Mouse (Mus musculus) limb, embryonic 15.5 days (tissue): ENCODE results near the gene Mms22l. TPM values are rescaled to one million over a fixed set of nuclear protein-coding genes. Genes with fewer than 3 reads are reported as not detected.
"Not testable (repeated sequence)": the region's sequence is repeated elsewhere in the genome, so short reads cannot be mapped to it uniquely, and the experiment has no call there.

ENCODE experiments used
- ATAC-seq: fragments of 200-750 bp; cut with Nextera tagmentation; 2 replicates; pipeline ENCODE4 v1.8.0; 2017; ENCODE audit warnings: low read depth, moderate TSS enrichment; ENCODE audit not compliant: insufficient number of reproducible peaks, low FRiP score, low TSS enrichment
- H3K27ac ChIP-seq: fragments of 300-500 bp; sonication (generic); 2 replicates; pipeline ENCODE4 v1.5.1; 2015; ENCODE audit warnings: moderate library complexity, mild to moderate bottlenecking, inconsistent platforms
- H3K27me3 ChIP-seq: fragments of 300-500 bp; sonication (generic); 2 replicates; pipeline ENCODE4 v1.6.1; 2015; ENCODE audit warnings: inconsistent platforms
- H3K36me3 ChIP-seq: fragments of 300-500 bp; sonication (generic); 2 replicates; pipeline ENCODE4 v1.6.1; 2015; ENCODE audit warnings: inconsistent platforms
- H3K4me1 ChIP-seq: fragments of 300-500 bp; sonication (generic); 2 replicates; pipeline ENCODE4 v1.6.1; 2015; ENCODE audit warnings: inconsistent platforms
- H3K4me2 ChIP-seq: fragments of 300-500 bp; sonication (generic); 2 replicates; pipeline ENCODE4 v1.6.1; 2015; ENCODE audit warnings: mild to moderate bottlenecking, inconsistent platforms
- H3K4me3 ChIP-seq: fragments of 300-500 bp; sonication (generic); 2 replicates; pipeline ENCODE4 v1.5.1; 2015; ENCODE audit warnings: mild to moderate bottlenecking, inconsistent platforms
- H3K9ac ChIP-seq: fragments of 300-500 bp; sonication (generic); 2 replicates; pipeline ENCODE4 v1.6.1; 2015; ENCODE audit warnings: inconsistent platforms
- H3K9me3 ChIP-seq: fragments of 300-500 bp; sonication (generic); 2 replicates; pipeline ENCODE4 v1.6.1; 2016; ENCODE audit warnings: inconsistent platforms
- WGBS: fragments of 180-500 bp; shearing (Covaris S2); methylation state at CpG from one replicate; pipeline ENCODE4 v1.1.7; 2015; 5-methylcytosine and 5-hydroxymethylcytosine counted together
- polyA plus RNA-seq: library from polyadenylated mRNA; unstranded; fragments of >200 nt; fragmentation: Nextera tagmentation; extraction: Ambion mirVana; gene quantifications from 2 replicates; pipeline ENCODE4 v1.2.1, GENCODE M21; 2015

Mms22l gene
- polyA plus RNA-seq, 1 experiment from 2014 or later, result 22.3 TPM

- Histone ChIP-seq H3K27ac (peak overlapping the region; percentile 43; the same call in 1 of the 2 replicates), H3K9ac (no peak overlapping the region), H3K27me3 (no peaks in the 10 kb centered on the region), H3K9me3 (no peaks in the 10 kb centered on the region), H3K4me1 (peaks cover 2% of the 10 kb centered on the region; the same call in 1 of the 2 replicates), H3K36me3 (no peaks in the 10 kb centered on the region), H3K4me2 (no peak overlapping the region), H3K4me3 (no peak overlapping the region)
- 46% methylated on average over 9 of the region's 9 CpGs for WGBS
- ATAC-seq, result no peak
These were observed 125.4 kb downstream of the Mms22l start for GRCm38 (mm10) chr4:24621422-24622187.

DNA sequence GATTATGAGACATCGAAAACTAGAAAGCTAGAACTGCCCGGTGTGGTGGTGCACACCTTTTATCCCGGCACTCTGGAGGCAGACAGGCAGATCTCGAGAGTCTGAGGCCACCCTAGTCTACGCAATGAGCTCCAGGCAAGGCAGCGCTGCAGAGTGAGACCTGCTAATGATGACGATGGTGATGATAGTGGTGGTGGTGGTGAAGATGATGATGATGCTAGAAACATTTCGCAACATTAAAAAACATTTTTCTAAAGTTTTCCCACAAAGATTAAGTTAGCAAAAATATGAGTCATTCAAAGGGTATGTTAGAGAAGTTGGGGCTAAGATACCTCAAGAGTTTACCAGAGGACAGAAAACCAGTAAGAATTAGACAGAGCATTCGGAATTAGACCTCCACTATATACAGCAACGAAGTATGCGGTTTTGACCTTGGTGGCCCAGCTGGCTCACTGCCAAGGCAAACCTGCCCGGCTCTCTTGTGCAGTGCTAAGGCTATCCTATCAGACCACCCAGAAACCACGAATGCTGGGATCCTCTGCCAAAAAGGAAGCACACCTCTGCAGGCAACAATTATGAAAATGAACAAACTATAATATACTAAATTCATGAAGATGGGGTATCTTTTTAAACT lies 129.8 kb downstream of the Mms22l start:
- ATAC-seq, result 0 out of 2 replicates have a peak, but pooled peaks have one; percentile 14
- H3K4me2 ChIP-seq, result no peak overlapping the region
- H3K4me3 ChIP-seq, result no peak overlapping the region
- H3K27ac ChIP-seq, result no peak overlapping the region
- 60% methylated on average over 13 of the region's 13 CpGs for WGBS
- H3K36me3 ChIP-seq, result no peaks in the 10 kb centered on the region
- no peaks in the 10 kb centered on the region for H3K27me3 ChIP-seq
- H3K9me3 ChIP-seq, result no peaks in the 10 kb centered on the region
- no peak overlapping the region for H3K9ac ChIP-seq
- H3K4me1 ChIP-seq, result peaks cover 2% of the 10 kb centered on the region; the same call in 1 of the 2 replicates

GRCm38 (mm10) chr4:24626686-24627085 lies 130.4 kb downstream of the Mms22l start:
- Histone ChIP-seq H3K36me3 (no peaks in the 10 kb centered on the region), H3K9me3 (no peaks in the 10 kb centered on the region), H3K27ac (no peak overlapping the region), H3K4me1 (no peaks in the 10 kb centered on the region; the same call in 1 of the 2 replicates), H3K4me2 (no peak overlapping the region), H3K9ac (no peak overlapping the region), H3K27me3 (no peaks in the 10 kb centered on the region), H3K4me3 (no peak overlapping the region)
- 48% methylated on average over 4 of the region's 4 CpGs for whole genome bisulfite sequencing
- no peak for ATAC-seq

GRCm38 (mm10) chr4:24627871-24628270 lies 131.6 kb downstream of the Mms22l start:
- 0 out of 2 replicates have a peak overlapping the region, but pooled peaks have one; percentile 33 for H3K27ac ChIP-seq
- no peak overlapping the region for H3K4me3 ChIP-seq
- H3K27me3 ChIP-seq, result no peaks in the 10 kb centered on the region
- no peaks in the 10 kb centered on the region for H3K9me3 ChIP-seq
- H3K4me2 ChIP-seq, result no peak overlapping the region
- ATAC-seq, result no peak
- 45% methylated on average over 1 of the region's 1 CpGs for WGBS
- no peaks in the 10 kb centered on the region for H3K36me3 ChIP-seq
- no peak overlapping the region for H3K9ac ChIP-seq
- no peaks in the 10 kb centered on the region for H3K4me1 ChIP-seq

- no peak for ATAC-seq
- no peak overlapping the region for H3K27ac ChIP-seq
These were observed 134.2 kb downstream of the Mms22l start for GRCm38 (mm10) chr4:24630430-24630829.

GRCm38 (mm10) chr4:24631177-24631911 lies 135.1 kb downstream of the Mms22l start:
- Histone ChIP-seq H3K4me3 (no peak overlapping the region), H3K9me3 (no peaks in the 10 kb centered on the region), H3K36me3 (no peaks in the 10 kb centered on the region), H3K9ac (no peak overlapping the region), H3K4me2 (no peak overlapping the region), H3K4me1 (no peaks in the 10 kb centered on the region), H3K27ac (no peak overlapping the region), H3K27me3 (no peaks in the 10 kb centered on the region)
- 69% methylated on average over 9 of the region's 9 CpGs for WGBS
- no peak for ATAC-seq

More at GRCm38 (mm10) chr4:24630430-24630829, 134.2 kb downstream of the Mms22l start:
- Histone ChIP-seq H3K4me3 (no peak overlapping the region), H3K36me3 (no peaks in the 10 kb centered on the region), H3K9me3 (no peaks in the 10 kb centered on the region), H3K4me2 (no peak overlapping the region), H3K27me3 (no peaks in the 10 kb centered on the region), H3K9ac (no peak overlapping the region), H3K4me1 (no peaks in the 10 kb centered on the region)
- 44% methylated on average over 2 of the region's 2 CpGs for WGBS

GRCm38 (mm10) chr4:24642306-24642705 lies 146.1 kb downstream of the Mms22l start:
- H3K9ac ChIP-seq, result no peak overlapping the region
- H3K27ac ChIP-seq, result no peak overlapping the region
- H3K4me2 ChIP-seq, result no peak overlapping the region
- no peaks in the 10 kb centered on the region for H3K27me3 ChIP-seq
- H3K9me3 ChIP-seq, result no peaks in the 10 kb centered on the region
- 68% methylated on average over 2 of the region's 2 CpGs for whole genome bisulfite sequencing
- ATAC-seq, result no peak
- no peak overlapping the region for H3K4me3 ChIP-seq
- no peaks in the 10 kb centered on the region for H3K36me3 ChIP-seq
- no peaks in the 10 kb centered on the region for H3K4me1 ChIP-seq

DNA sequence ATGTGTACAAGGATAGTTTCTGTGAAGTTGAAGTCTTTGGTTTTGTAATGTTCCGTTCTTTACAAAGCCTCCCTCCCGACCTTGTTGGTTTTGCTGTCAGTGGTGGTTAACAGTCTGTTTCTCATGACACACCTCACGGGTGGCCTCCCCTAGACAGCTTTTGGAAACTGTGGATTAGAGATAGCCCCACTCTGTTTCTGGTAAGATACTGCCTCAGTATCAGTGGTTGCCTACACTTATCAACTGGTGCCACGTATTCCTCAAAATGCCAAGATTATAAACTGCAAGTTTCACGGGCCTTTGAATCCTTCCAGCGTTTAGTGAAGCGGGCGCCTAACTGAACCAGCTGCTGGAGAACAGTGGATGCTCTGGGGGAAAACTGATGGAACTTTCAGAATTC lies 148.5 kb downstream of the Mms22l start:
- WGBS, result 95% methylated on average over 7 of the region's 8 CpGs
- not testable (repeated sequence) for H3K4me2 ChIP-seq, ATAC-seq, H3K36me3 ChIP-seq, H3K27me3 ChIP-seq, H3K27ac ChIP-seq, H3K9ac ChIP-seq, H3K9me3 ChIP-seq, H3K4me1 ChIP-seq, H3K4me3 ChIP-seq
